Mouse (Mus musculus) heart, adult 2 months (tissue): ENCODE data around the gene Sema4f. TPM values are rescaled to one million over a fixed set of nuclear protein-coding genes. Genes with fewer than 3 reads are reported as not detected.

Experiments used
- DNase-seq, 2 experiments: peaks; one replicate each; pipeline ENCODE4 v3.0.0; 2021
- H3K27ac ChIP-seq: fragments of 200-600 bp; 2 replicates; pipeline ENCODE4 v1.8.1; 2022
- H3K27me3 ChIP-seq: fragments of 200-500 bp; 2 replicates; pipeline ENCODE4 v1.6.1; 2012; ENCODE audit warnings: mild to moderate bottlenecking, low read length, inconsistent platforms, mixed read lengths; ENCODE audit not compliant: control insufficient read depth, insufficient read depth
- H3K36me3 ChIP-seq: fragments of 200-500 bp; 2 replicates; pipeline ENCODE4 v1.6.1; 2012; ENCODE audit warnings: low read length, inconsistent platforms; ENCODE audit not compliant: control insufficient read depth, insufficient read depth
- H3K4me1 ChIP-seq: fragments of 200-500 bp; 2 replicates; pipeline ENCODE4 v1.6.1; 2011; ENCODE audit warnings: low read length; ENCODE audit not compliant: control insufficient read depth, insufficient read depth
- H3K4me3 ChIP-seq: fragments of 200-600 bp; 2 replicates; pipeline ENCODE4 v1.8.1; 2022
- H3K79me2 ChIP-seq: fragments of 200-500 bp; replicated peaks from 2 replicates; pipeline ENCODE4 v1.6.1; 2012; ENCODE audit warnings: mild to moderate bottlenecking, inconsistent platforms, low read length, moderate library complexity, mixed read lengths; ENCODE audit not compliant: control insufficient read depth, insufficient read depth
- H3K9ac ChIP-seq: fragments of 200-500 bp; 2 replicates; pipeline ENCODE4 v1.6.1; 2012; ENCODE audit warnings: low read depth, mild to moderate bottlenecking, control low read depth, inconsistent platforms, low read length, mixed read lengths
- CTCF ChIP-seq: fragments of 200-600 bp; IDR thresholded peaks from 2 replicates; pipeline ENCODE4 v1.8.1; 2022; ENCODE audit warnings: antibody characterized with exemption, mild to moderate bottlenecking, moderate library complexity
- EP300 ChIP-seq: fragments of 200-500 bp; IDR thresholded peaks from 2 replicates; pipeline ENCODE4 v1.6.1; 2011; ENCODE audit warnings: low read depth, low read length, control low read depth; ENCODE audit not compliant: insufficient read depth
- POLR2A ChIP-seq: fragments of 200-500 bp; IDR thresholded peaks from 2 replicates; pipeline ENCODE4 v1.6.1; 2011; ENCODE audit warnings: mild to moderate bottlenecking, low read depth, low read length, control low read depth; ENCODE audit not compliant: insufficient read depth
- WGBS: fragments of 180-500 bp; shearing (Covaris S2); methylation state at CpG from one replicate; pipeline ENCODE4 v1.1.7; 2018; 5-methylcytosine and 5-hydroxymethylcytosine counted together
- intact Hi-C: fragments of 180-260 bp; cut with DNase I; formaldehyde crosslinking; loops from one replicate; pipeline ENCODE4 v1.15.1; 2025
- long read RNA-seq: library from polyadenylated mRNA; stranded (forward); transcript quantifications from one replicate; pipeline ENCODE4 v2.0.0, GENCODE M21; 2021
- polyA plus RNA-seq: library from polyadenylated mRNA; depleted of rRNA; stranded (reverse); fragments of >200 nt; gene quantifications from 2 replicates; pipeline ENCODE4 v1.2.3, GENCODE M21; 2012; rRNA removed
- total RNA-seq, 2 experiments: library from RNA; stranded (reverse); gene quantifications; 2 replicates each; pipeline ENCODE4 v1.2.3; 2021

Gene Sema4f
- total RNA-seq (under 1 TPM; 0.13 to 0.18 TPM), polyA plus RNA-seq (0.37 and 0.53 TPM in 2 replicates)
- long read RNA-seq: 0 reads

- DNase-seq: peak in 1 of 2 experiments; percentile 11
- no peak within 1 kb of the TSS; the same call in 1 of the 2 replicates for H3K4me3 ChIP-seq
- TF ChIP-seq CTCF (no peak), POLR2A (no peak), EP300 (no peak)
- H3K36me3 ChIP-seq: no peaks in the 10 kb centered on the region
- H3K4me1 ChIP-seq: no peaks in the 10 kb centered on the region
- H3K27me3 ChIP-seq: peaks cover 7% of the 10 kb centered on the region; the same call in 1 of the 2 replicates
- no peaks in the 10 kb centered on the region for H3K79me2 ChIP-seq
- no peak within 1 kb of the TSS for H3K27ac ChIP-seq
- intact Hi-C loops: no loop called here
- H3K9ac ChIP-seq: no peak within 1 kb of the TSS
- 4% methylated on average over 42 of the region's 44 CpGs for WGBS
These were observed at the start of gene Sema4f for GRCm38 (mm10) chr6:82939167-82939912. Gene Sema4f (minus strand): TSS chr6:82939769.

GRCm38 (mm10) chr6:82987411-82987971 lies 47.9 kb upstream of the Sema4f start:
- no peak for DNase-seq

GRCm38 (mm10) chr6:82971031-82971430 lies 31.5 kb upstream of the Sema4f start:
- WGBS: 6% methylated on average over 5 of the region's 5 CpGs

More at GRCm38 (mm10) chr6:82987411-82987971, 47.9 kb upstream of the Sema4f start:
- H3K27me3 ChIP-seq: no peaks in the 10 kb centered on the region
- intact Hi-C loops: no loop called here
- no peaks in the 10 kb centered on the region for H3K79me2 ChIP-seq
- WGBS: 37% methylated on average over 9 of the region's 9 CpGs
- H3K4me1 ChIP-seq: no peaks in the 10 kb centered on the region
- no peak overlapping the region for H3K4me3 ChIP-seq
- H3K27ac ChIP-seq: no peak overlapping the region
- H3K36me3 ChIP-seq: no peaks in the 10 kb centered on the region
- TF ChIP-seq EP300 (no peak), CTCF (no peak), POLR2A (no peak)
- no peak overlapping the region for H3K9ac ChIP-seq

GRCm38 (mm10) chr6:82969249-82970084 lies 29.9 kb upstream of the Sema4f start:
- TF ChIP-seq CTCF: no peak
- no peak for TF ChIP-seq POLR2A
- TF ChIP-seq EP300: no peak
- Histone ChIP-seq H3K36me3 (no peaks in the 10 kb centered on the region), H3K9ac (no peak overlapping the region), H3K4me1 (no peaks in the 10 kb centered on the region), H3K4me3 (no peak overlapping the region), H3K27me3 (peaks cover 2% of the 10 kb centered on the region; the same call in 1 of the 2 replicates), H3K79me2 (no peaks in the 10 kb centered on the region), H3K27ac (no peak overlapping the region)
- intact Hi-C loops: loop anchor here (2.0 to 10.0 kb wide), 4 partner anchors 53 to 982 kb away; no protein-coding TSS in a partner anchor
- DNase-seq: no peak
- WGBS: 66% methylated on average over 6 of the region's 6 CpGs

More at GRCm38 (mm10) chr6:82971031-82971430, 31.5 kb upstream of the Sema4f start:
- Histone ChIP-seq H3K36me3 (no peaks in the 10 kb centered on the region), H3K79me2 (no peaks in the 10 kb centered on the region), H3K4me1 (no peaks in the 10 kb centered on the region), H3K4me3 (no peak overlapping the region), H3K9ac (no peak overlapping the region), H3K27ac (no peak overlapping the region), H3K27me3 (no peaks in the 10 kb centered on the region; the same call in 1 of the 2 replicates)
- peak; percentile 29 to 37 for DNase-seq
- intact Hi-C loops: loop anchor here (2.0 to 10.0 kb wide), 4 partner anchors 54 to 984 kb away; no protein-coding TSS in a partner anchor
- TF ChIP-seq EP300: no peak
- no peak for TF ChIP-seq POLR2A
- peak; percentile 80 for TF ChIP-seq CTCF

GRCm38 (mm10) chr6:82961664-82962063 lies 22.1 kb upstream of the Sema4f start:
- 72% methylated on average over 1 of the region's 1 CpGs for WGBS
- no peaks in the 10 kb centered on the region for H3K4me1 ChIP-seq
- intact Hi-C loops: no loop called here
- no peak for DNase-seq
- 0 out of 2 replicates have a peak, but pooled peaks cover 2% of the 10 kb centered on the region for H3K27me3 ChIP-seq
- no peak overlapping the region for H3K27ac ChIP-seq
- no peak overlapping the region for H3K4me3 ChIP-seq
- H3K9ac ChIP-seq: no peak overlapping the region
- TF ChIP-seq CTCF: no peak
- no peak for TF ChIP-seq POLR2A
- TF ChIP-seq EP300: no peak
- H3K36me3 ChIP-seq: no peaks in the 10 kb centered on the region
- H3K79me2 ChIP-seq: no peaks in the 10 kb centered on the region
